Mouse (Mus musculus) myocyte (in vitro differentiated cells): ENCODE measurements around the gene Mga. TPM values are rescaled to one million over a fixed set of nuclear protein-coding genes. Genes with fewer than 3 reads are reported as not detected.

ENCODE experiments used
- H3K27me3 ChIP-seq: one replicate; pipeline ENCODE4 v1.6.1; 2011; ENCODE audit not compliant: control insufficient read depth, insufficient read depth, insufficient read length
- H3K36me3 ChIP-seq: one replicate; pipeline ENCODE4 v1.6.1; 2011; ENCODE audit not compliant: control insufficient read depth, insufficient read depth
- H3K4me2 ChIP-seq: one replicate; pipeline ENCODE4 v1.6.1; 2011; ENCODE audit warnings: low read depth, control low read depth
- H3K4me3 ChIP-seq: one replicate; pipeline ENCODE4 v1.5.1; 2011; ENCODE audit warnings: mild to moderate bottlenecking, control low read depth, moderate library complexity
- H3K79me2 ChIP-seq: one replicate; pipeline ENCODE4 v1.6.1; 2011; ENCODE audit not compliant: control insufficient read depth, insufficient read depth
- H3ac ChIP-seq: one replicate; pipeline ENCODE4 v1.6.1; 2011; ENCODE audit not compliant: control insufficient read depth, insufficient read length
- CEBPB ChIP-seq: IDR thresholded peaks from 2 replicates; pipeline ENCODE4 v1.6.1; 2011; ENCODE audit warnings: mild to moderate bottlenecking, moderate library complexity; ENCODE audit not compliant: poor library complexity, insufficient read depth, severe bottlenecking
- E2F4 ChIP-seq: IDR thresholded peaks from one replicate; pipeline ENCODE4 v1.6.1; 2011; ENCODE audit warnings: mild to moderate bottlenecking, control low read depth, moderate library complexity; ENCODE audit not compliant: insufficient read depth
- MAX ChIP-seq: IDR thresholded peaks from one replicate; pipeline ENCODE4 v1.6.1; 2011; ENCODE audit warnings: low read depth, mild to moderate bottlenecking, control low read depth
- MYOD1 ChIP-seq, 3 experiments: IDR thresholded peaks; one replicate each; pipeline ENCODE4 v1.6.1; 2011; ENCODE audit warnings: control low read depth in 2 of 3, low read depth in 2 of 3, mild to moderate bottlenecking in 2 of 3, moderate library complexity in 1 of 3; ENCODE audit not compliant: insufficient read length in 2 of 3, control insufficient read depth in 1 of 3
- MYOG ChIP-seq, 3 experiments: IDR thresholded peaks; one replicate each; pipeline ENCODE4 v1.6.1; 2011; ENCODE audit warnings: control low read depth in 2 of 3, low read depth in 2 of 3, mild to moderate bottlenecking in 2 of 3; ENCODE audit not compliant: insufficient read length in 2 of 3, control insufficient read depth in 1 of 3, insufficient read depth in 1 of 3
- POLR2A ChIP-seq: IDR thresholded peaks from one replicate; pipeline ENCODE4 v1.6.1; 2011; ENCODE audit warnings: low read depth, mild to moderate bottlenecking, control low read depth, moderate library complexity; ENCODE audit not compliant: insufficient read length
- POLR2AphosphoS2 ChIP-seq: IDR thresholded peaks from one replicate; pipeline ENCODE4 v1.6.1; 2011; ENCODE audit warnings: low read depth, control low read depth; ENCODE audit not compliant: insufficient read length
- REST ChIP-seq: IDR thresholded peaks from one replicate; pipeline ENCODE4 v1.6.1; 2011; ENCODE audit warnings: mild to moderate bottlenecking, control low read depth, moderate library complexity; ENCODE audit not compliant: insufficient read depth, insufficient read length
- SRF ChIP-seq: IDR thresholded peaks from one replicate; pipeline ENCODE4 v1.6.1; 2011; ENCODE audit warnings: low read depth; ENCODE audit not compliant: control insufficient read depth, insufficient read length
- TCF12 ChIP-seq: IDR thresholded peaks from one replicate; pipeline ENCODE4 v1.6.1; 2011; ENCODE audit warnings: mild to moderate bottlenecking, control low read depth; ENCODE audit not compliant: poor library complexity, insufficient read depth, severe bottlenecking
- TCF3 ChIP-seq: IDR thresholded peaks from one replicate; pipeline ENCODE4 v1.6.1; 2011; ENCODE audit warnings: low read depth, control low read depth; ENCODE audit not compliant: insufficient read length
- USF1 ChIP-seq: IDR thresholded peaks from one replicate; pipeline ENCODE4 v1.6.1; 2011; ENCODE audit warnings: low read depth, mild to moderate bottlenecking, control low read depth, moderate library complexity
- polyA plus RNA-seq: library from polyadenylated mRNA; unstranded; fragments of >200 nt; fragmentation: generic; extraction: Trizol; gene quantifications from one replicate; pipeline ENCODE4 v1.2.1, GENCODE M21; 2012; ENCODE audit warnings: missing spikeins

Gene Mga
- polyA plus RNA-seq, 1 experiment: 3.4 TPM

DNA sequence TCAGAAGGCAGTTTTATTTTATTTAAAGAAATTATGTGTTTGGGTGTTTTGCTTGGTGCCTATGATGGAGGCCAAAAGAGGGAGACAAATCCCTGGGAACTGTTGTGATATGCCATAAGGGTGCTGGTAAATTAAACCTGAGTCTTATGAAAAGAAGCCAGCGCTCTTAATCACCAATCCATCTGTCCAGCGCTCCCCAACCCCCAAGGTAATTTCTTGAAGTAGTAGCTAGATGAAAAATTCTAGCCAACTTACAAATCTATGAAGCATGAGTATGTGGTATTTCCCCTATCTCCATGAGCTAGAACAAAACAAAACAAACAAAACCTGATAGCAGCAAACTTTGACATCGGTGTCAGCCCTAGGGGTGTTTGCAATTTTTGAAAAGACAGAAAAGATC, 74.3 kb downstream of the Mga start:
- TF ChIP-seq USF1: no peak
- no peak for TF ChIP-seq REST
- TF ChIP-seq MYOD1 (IDR thresholded peaks at IDR 0.05; ENCODE audit: control insufficient read depth in 1 of 3, insufficient read length in 2 of 3, low read depth in 2 of 3): no peak
- no peak for TF ChIP-seq SRF
- no peak for TF ChIP-seq POLR2AphosphoS2
- TF ChIP-seq POLR2A: no peak
- TF ChIP-seq E2F4: no peak
- no peak for TF ChIP-seq CEBPB
- no peak for TF ChIP-seq MYOG (IDR thresholded peaks at IDR 0.05; ENCODE audit: control insufficient read depth in 1 of 3, insufficient read depth in 1 of 3, insufficient read length in 2 of 3, low read depth in 2 of 3)
- TF ChIP-seq TCF3: no peak
- TF ChIP-seq TCF12: no peak
- no peak for TF ChIP-seq MAX
- Histone ChIP-seq H3ac (no peak overlapping the region), H3K4me2 (peak overlapping the region; percentile 60), H3K27me3 (no peaks in the 10 kb centered on the region), H3K4me3 (no peak overlapping the region), H3K79me2 (no peaks in the 10 kb centered on the region), H3K36me3 (no peaks in the 10 kb centered on the region)

DNA sequence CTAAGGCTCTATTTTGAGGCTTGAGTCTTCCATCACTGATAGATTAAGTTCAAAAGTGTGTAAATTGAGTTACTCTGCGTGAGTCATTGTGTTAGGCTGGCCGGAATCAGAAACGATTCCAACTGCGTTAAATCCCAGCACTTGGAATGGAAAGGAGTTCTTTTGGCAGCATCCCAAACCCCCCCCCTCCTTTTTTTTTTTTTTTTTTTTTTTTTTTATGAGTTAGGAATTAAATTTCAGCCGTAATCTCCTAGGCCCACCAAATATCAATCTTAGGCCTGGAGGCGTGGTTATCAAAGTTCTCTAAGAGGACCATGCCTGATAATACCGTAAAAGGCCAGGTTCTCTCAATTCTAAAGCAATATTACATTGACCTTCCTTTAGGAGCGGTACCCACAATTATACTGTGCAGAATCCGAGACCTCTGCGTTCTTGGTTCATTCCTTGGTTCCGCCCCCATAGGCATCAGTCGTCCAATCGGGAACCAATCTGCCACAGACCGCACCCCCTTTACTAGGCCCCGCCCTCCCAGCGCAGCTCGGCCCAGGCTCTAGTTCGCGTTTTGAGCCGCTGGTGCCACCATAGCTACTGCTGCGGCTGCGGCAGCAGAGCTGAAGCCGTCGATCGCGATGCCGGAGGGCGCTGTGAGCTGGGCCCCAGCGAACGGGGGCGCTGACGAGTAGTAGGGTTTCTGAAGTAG, 75.0 kb downstream of the Mga start:
- TF ChIP-seq REST (no peak), E2F4 (no peak), TCF12 (no peak), POLR2A (peak; percentile 97), CEBPB (no peak), POLR2AphosphoS2 (peak; percentile 96), USF1 (no peak), TCF3 (no peak), MYOG (IDR thresholded peaks at IDR 0.05; ENCODE audit: control insufficient read depth in 1 of 3, insufficient read depth in 1 of 3, insufficient read length in 2 of 3, low read depth in 2 of 3) (peak in 1 of 3 experiments; percentile 3), MYOD1 (IDR thresholded peaks at IDR 0.05; ENCODE audit: control insufficient read depth in 1 of 3, insufficient read length in 2 of 3, low read depth in 2 of 3) (peak in 1 of 3 experiments; percentile 20), MAX (no peak), SRF (peak; percentile 63)
- H3K36me3 ChIP-seq: no peaks in the 10 kb centered on the region
- peak overlapping the region; percentile 43 for H3K4me3 ChIP-seq
- H3K4me2 ChIP-seq: peak overlapping the region; percentile 82
- no peaks in the 10 kb centered on the region for H3K27me3 ChIP-seq
- no peaks in the 10 kb centered on the region for H3K79me2 ChIP-seq
- H3ac ChIP-seq: peak overlapping the region; percentile 50

DNA sequence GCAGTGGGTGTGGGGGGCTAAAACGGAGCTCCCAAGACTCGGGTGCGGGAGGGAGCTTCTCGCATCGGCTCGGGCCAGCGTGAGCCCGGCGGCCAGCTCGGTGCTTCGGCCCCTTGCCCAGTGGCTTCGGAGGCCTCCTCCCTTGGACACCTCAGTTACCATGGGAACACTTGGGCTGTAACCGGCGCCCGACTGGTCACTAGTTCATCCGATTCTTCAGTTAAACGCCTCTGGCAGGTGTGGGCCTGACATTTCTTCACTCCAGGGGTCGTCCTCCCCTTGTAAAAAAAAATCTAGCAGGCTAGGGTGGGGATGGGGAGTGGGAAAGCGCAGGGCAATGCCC, 75.5 kb downstream of the Mga start, which contains the start of gene Mapkbp1:
TSS of gene Mapkbp1 (plus strand) at position 163 of the 343 bp plus-strand sequence.
- Histone ChIP-seq H3K4me3 (peak within 1 kb of the TSS; percentile 43), H3ac (peak within 1 kb of the TSS; percentile 50), H3K79me2 (no peaks in the 10 kb centered on the region), H3K4me2 (peak within 1 kb of the TSS; percentile 82), H3K27me3 (no peaks in the 10 kb centered on the region), H3K36me3 (no peaks in the 10 kb centered on the region)
- TF ChIP-seq POLR2AphosphoS2: no peak
- no peak for TF ChIP-seq MAX
- TF ChIP-seq TCF12: no peak
- no peak for TF ChIP-seq SRF
- no peak for TF ChIP-seq E2F4
- TF ChIP-seq CEBPB: no peak
- TF ChIP-seq USF1: no peak
- no peak for TF ChIP-seq MYOD1 (IDR thresholded peaks at IDR 0.05; ENCODE audit: control insufficient read depth in 1 of 3, insufficient read length in 2 of 3, low read depth in 2 of 3)
- TF ChIP-seq POLR2A: no peak
- no peak for TF ChIP-seq TCF3
- no peak for TF ChIP-seq REST

DNA sequence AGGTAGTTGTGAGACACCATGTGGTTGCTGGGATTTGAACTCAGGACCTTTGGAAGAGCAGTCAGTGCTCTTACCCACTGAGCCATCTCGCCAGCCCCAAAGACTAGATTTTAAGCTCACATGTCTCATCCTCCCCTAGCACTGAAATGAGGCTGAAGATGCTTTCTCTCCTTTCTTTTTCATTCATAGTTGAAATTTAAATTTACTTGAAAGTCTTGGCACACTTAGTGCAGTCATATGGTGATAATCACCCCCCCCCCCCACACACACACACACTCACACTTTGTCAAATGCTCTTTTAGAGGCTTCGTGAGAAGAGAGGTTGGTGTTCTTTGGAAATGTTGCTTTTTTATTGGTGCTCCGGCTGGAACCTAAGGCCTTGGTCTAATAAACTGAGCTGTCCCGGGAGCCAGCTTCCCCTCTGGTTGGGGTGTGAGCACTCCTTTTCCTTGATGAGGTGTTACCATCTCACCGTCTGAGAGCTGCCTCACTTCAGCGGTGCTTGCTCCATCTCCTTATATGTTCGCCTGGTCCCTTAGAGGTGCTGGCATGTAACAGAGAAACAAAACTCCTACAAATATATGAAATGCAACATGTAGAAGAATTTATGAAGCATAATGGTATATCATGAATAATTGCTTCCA, 83.4 kb downstream of the Mga start:
- TF ChIP-seq TCF3 (no peak), E2F4 (no peak), POLR2A (no peak), CEBPB (no peak), MYOG (IDR thresholded peaks at IDR 0.05; ENCODE audit: control insufficient read depth in 1 of 3, insufficient read depth in 1 of 3, insufficient read length in 2 of 3, low read depth in 2 of 3) (no peak), TCF12 (no peak), USF1 (no peak), MYOD1 (IDR thresholded peaks at IDR 0.05; ENCODE audit: control insufficient read depth in 1 of 3, insufficient read length in 2 of 3, low read depth in 2 of 3) (no peak), SRF (no peak), MAX (no peak), POLR2AphosphoS2 (no peak), REST (no peak)
- Histone ChIP-seq H3K27me3 (no peaks in the 10 kb centered on the region), H3K4me3 (no peak overlapping the region), H3K36me3 (no peaks in the 10 kb centered on the region), H3K79me2 (no peaks in the 10 kb centered on the region), H3K4me2 (no peak overlapping the region), H3ac (no peak overlapping the region)
